Mouse (Mus musculus) olfactory bulb, adult 2 months (tissue): ENCODE data around the gene Ppp2r3a. TPM values are rescaled to one million over a fixed set of nuclear protein-coding genes. Genes with fewer than 3 reads are reported as not detected.

Experiments used
- H3K27ac ChIP-seq: fragments of 200-500 bp; 2 replicates; pipeline ENCODE4 v1.5.1; 2012; ENCODE audit warnings: low read depth, low read length; ENCODE audit not compliant: insufficient read depth
- H3K4me1 ChIP-seq: fragments of 200-500 bp; 2 replicates; pipeline ENCODE4 v1.6.1; 2012; ENCODE audit warnings: low read length; ENCODE audit not compliant: control insufficient read depth, insufficient read depth
- H3K4me3 ChIP-seq: fragments of 200-500 bp; 2 replicates; pipeline ENCODE4 v1.5.1; 2012; ENCODE audit warnings: mild to moderate bottlenecking, low read depth, low read length, moderate library complexity; ENCODE audit not compliant: insufficient read depth
- CTCF ChIP-seq: fragments of 200-500 bp; IDR thresholded peaks from 2 replicates; pipeline ENCODE4 v1.5.1; 2012; ENCODE audit warnings: low read depth, mild to moderate bottlenecking, low read length, moderate library complexity; ENCODE audit not compliant: insufficient read depth
- POLR2A ChIP-seq: fragments of 200-500 bp; IDR thresholded peaks from 2 replicates; pipeline ENCODE4 v1.6.1; 2012; ENCODE audit warnings: mild to moderate bottlenecking, low read depth, low read length, moderate library complexity; ENCODE audit not compliant: insufficient read depth
- WGBS: fragments of 180-500 bp; shearing (Covaris S2); methylation state at CpG from one replicate; pipeline ENCODE4 v1.1.7; 2018; 5-methylcytosine and 5-hydroxymethylcytosine counted together
- polyA plus RNA-seq: library from polyadenylated mRNA; stranded (reverse); fragments of >200 nt; gene quantifications from 2 replicates; pipeline ENCODE4 v1.2.4, GENCODE M21; 2012; ENCODE audit warnings: low replicate concordance; ENCODE audit not compliant: missing spikeins, insufficient read depth, insufficient read length

Gene Ppp2r3a
- polyA plus RNA-seq, 1 experiment: 68.1 TPM

- H3K4me1 ChIP-seq: peaks cover 7% of the 10 kb centered on the region
- TF ChIP-seq CTCF: no peak
- no peak for TF ChIP-seq POLR2A
- WGBS: 72% methylated on average over 4 of the region's 4 CpGs
- H3K27ac ChIP-seq: no peak overlapping the region
- H3K4me3 ChIP-seq: no peak overlapping the region
Observed at GRCm38 (mm10) chr9:101261443-101261842, 9.8 kb upstream of the Ppp2r3a start.

- TF ChIP-seq POLR2A (no peak), CTCF (no peak)
- no peak overlapping the region for H3K27ac ChIP-seq
- WGBS: 86% methylated on average over 3 of the region's 3 CpGs
Observed at GRCm38 (mm10) chr9:101253136-101253535, 1.5 kb upstream of the Ppp2r3a start.

DNA sequence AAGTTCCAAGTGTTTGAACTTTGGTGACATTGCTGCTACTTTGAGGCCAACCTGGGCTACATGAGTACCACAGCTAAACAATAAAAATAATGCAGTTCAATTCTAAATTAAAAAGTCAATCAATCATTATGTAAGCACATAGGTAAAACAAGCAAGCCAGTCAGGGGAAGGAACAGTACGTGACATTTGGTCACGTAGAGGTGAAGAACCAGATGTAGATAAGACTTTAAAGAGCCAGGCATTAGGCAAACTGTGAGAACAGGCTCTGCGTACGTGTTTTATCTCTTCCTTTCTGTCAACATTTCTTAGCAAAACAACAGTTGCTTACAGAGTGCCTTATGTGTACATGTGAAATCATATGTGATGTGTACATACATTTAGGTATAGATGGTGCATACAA is 946 bp upstream of the Ppp2r3a start:
- Histone ChIP-seq H3K4me3 (no peak overlapping the region), H3K27ac (no peak overlapping the region), H3K4me1 (peaks cover 2% of the 10 kb centered on the region; the same call in 1 of the 2 replicates)
- TF ChIP-seq CTCF (no peak), POLR2A (no peak)
- WGBS: 77% methylated on average over 4 of the region's 4 CpGs

More at GRCm38 (mm10) chr9:101253136-101253535, 1.5 kb upstream of the Ppp2r3a start:
- Histone ChIP-seq H3K4me1 (no peaks in the 10 kb centered on the region), H3K4me3 (no peak overlapping the region)

- under 1% methylated on average over 60 of the region's 61 CpGs for WGBS
- Histone ChIP-seq H3K27ac (peak overlapping the region; percentile 79), H3K4me1 (peaks cover 3% of the 10 kb centered on the region; the same call in 1 of the 2 replicates), H3K4me3 (peak overlapping the region; percentile 98)
- no peak for TF ChIP-seq CTCF
- 0 out of 2 replicates have a peak, but pooled peaks have one; percentile 24 for TF ChIP-seq POLR2A
Observed at GRCm38 (mm10) chr9:101250981-101251643, 483 bp downstream of the Ppp2r3a start.

- H3K27ac ChIP-seq: no peak overlapping the region
- 2% methylated on average over 11 of the region's 11 CpGs for WGBS
- TF ChIP-seq POLR2A: no peak
- no peak for TF ChIP-seq CTCF
- H3K4me3 ChIP-seq: peak overlapping the region; percentile 98
- H3K4me1 ChIP-seq: peaks cover 3% of the 10 kb centered on the region; the same call in 1 of the 2 replicates
Observed at GRCm38 (mm10) chr9:101250486-101250885, 1.1 kb downstream of the Ppp2r3a start.

GRCm38 (mm10) chr9:101249626-101250025 is 2.0 kb downstream of the Ppp2r3a start:
- Histone ChIP-seq H3K27ac (no peak overlapping the region), H3K4me3 (no peak overlapping the region), H3K4me1 (peaks cover 3% of the 10 kb centered on the region; the same call in 1 of the 2 replicates)
- no peak for TF ChIP-seq CTCF
- TF ChIP-seq POLR2A: no peak
- 86% methylated on average over 4 of the region's 4 CpGs for WGBS

GRCm38 (mm10) chr9:101247541-101247940 is 4.1 kb downstream of the Ppp2r3a start:
- TF ChIP-seq POLR2A (no peak), CTCF (no peak)
- 70% methylated on average over 7 of the region's 7 CpGs for WGBS
- Histone ChIP-seq H3K4me3 (no peak overlapping the region), H3K4me1 (peaks cover 3% of the 10 kb centered on the region; the same call in 1 of the 2 replicates), H3K27ac (no peak overlapping the region)

- 96% methylated on average over 5 of the region's 5 CpGs for WGBS
- Histone ChIP-seq H3K27ac (no peak overlapping the region), H3K4me3 (no peak overlapping the region), H3K4me1 (peaks cover 3% of the 10 kb centered on the region; the same call in 1 of the 2 replicates)
- TF ChIP-seq POLR2A (no peak), CTCF (no peak)
Observed at GRCm38 (mm10) chr9:101245493-101245892, 6.1 kb downstream of the Ppp2r3a start.

DNA sequence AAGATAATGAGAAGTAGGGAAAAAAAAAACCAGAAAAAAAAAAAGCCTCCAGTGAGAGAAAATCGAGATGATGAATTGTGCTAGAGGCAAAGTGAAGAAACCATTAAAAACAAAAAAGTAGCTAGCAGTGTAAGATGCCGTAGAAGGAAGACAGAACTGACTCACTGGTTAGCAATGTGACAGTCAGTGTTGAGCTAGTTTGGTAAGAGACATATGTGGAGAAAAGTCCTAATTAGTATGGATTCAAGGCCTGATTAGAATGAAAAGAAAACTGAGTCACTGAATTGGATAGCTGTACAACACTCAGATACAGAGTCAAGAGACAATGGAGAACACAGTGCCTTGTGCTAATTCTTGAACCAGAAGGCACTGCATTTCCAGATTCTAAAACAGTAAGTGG is 7.9 kb downstream of the Ppp2r3a start:
- TF ChIP-seq POLR2A: no peak
- TF ChIP-seq CTCF: no peak
- H3K4me1 ChIP-seq: peaks cover 3% of the 10 kb centered on the region; the same call in 1 of the 2 replicates
- 40% methylated on average over 2 of the region's 2 CpGs for WGBS

More for the DNA sequence above, 7.9 kb downstream of the Ppp2r3a start:
- no peak overlapping the region for H3K4me3 ChIP-seq
- H3K27ac ChIP-seq: no peak overlapping the region
